Mouse (Mus musculus) thymus, postnatal 10 days (tissue): ENCODE data around the gene Ntan1.
A peak's percentile ranks its signal among the peaks of the same experiment; 100 is the strongest.

ENCODE experiments used
- DNase-seq, 2 experiments: peaks; one replicate each; pipeline ENCODE4 v3.0.0; 2021; ENCODE audit warnings: low spot score in 2 of 2

The Ntan1 gene

GRCm38 (mm10) chr16:13831606-13832005, 13.0 kb downstream of the Ntan1 start:
- DNase-seq: no peak

DNA sequence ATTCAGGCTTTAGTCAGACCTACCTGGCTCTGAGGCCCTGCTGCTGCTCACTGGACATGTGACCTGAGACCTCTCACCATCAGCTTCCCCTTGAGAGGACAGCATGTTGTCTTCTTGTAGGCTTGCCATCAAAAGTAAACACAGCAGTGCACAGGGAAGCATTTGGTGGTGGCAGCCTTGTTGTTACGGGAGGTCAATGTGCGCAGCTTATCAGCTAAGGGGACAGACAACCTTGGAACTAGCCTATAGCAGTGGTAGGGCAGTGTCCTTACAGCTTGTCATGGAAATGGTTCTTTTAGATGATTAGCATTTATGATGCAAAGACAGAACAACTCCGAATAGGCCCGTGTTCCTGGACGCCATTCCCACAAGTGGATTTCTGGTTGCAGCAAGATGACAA, 15.7 kb downstream of the Ntan1 start:
- DNase-seq: no peak

- DNase-seq: no peak
Measured at GRCm38 (mm10) chr16:13840056-13840455, 21.4 kb downstream of the Ntan1 start.

- no peak for DNase-seq
Measured at GRCm38 (mm10) chr16:13840956-13841355, 22.3 kb downstream of the Ntan1 start.

DNA sequence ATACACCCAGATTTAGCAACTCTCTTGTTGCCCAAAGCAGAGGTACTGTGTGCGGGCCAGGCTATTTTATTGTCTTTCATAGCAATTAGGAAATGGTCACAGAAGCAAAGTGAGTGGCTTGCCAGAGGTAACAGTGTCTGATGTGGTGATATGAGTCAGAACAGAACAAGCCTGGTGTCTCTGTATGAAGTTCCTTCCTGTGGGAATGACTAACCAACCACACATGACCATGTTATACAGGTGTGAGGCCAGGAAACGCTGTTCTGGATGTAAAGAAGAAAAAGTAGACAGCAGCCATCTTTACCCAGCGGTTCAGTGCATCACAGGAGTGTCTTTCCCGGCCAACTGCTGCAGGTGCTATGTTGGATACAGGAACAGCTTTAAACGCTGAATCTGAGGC, 26.4 kb downstream of the Ntan1 start:
- no peak for DNase-seq

DNA sequence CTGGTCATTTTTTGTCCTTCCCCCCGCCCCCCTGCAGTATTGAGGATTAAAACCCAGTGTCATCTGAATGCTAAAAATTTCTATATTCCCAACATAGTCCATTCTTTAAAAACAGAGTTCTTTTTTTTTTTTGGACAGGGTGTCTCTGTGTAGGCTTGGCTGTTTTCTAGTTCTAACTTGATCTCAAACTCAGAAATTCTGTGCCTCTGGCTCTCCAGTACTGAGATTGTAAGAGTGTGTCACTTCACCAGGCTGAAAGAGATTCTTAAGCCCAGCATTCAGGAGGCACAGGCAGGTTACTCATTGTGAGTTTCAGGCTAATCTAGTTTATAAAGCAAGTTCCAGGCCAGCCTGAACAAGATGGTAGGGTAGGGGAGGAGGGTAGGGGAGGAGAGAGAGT, 28.0 kb downstream of the Ntan1 start:
- DNase-seq: no peak

- DNase-seq: no peak
Measured at GRCm38 (mm10) chr16:13848310-13848709, 29.7 kb downstream of the Ntan1 start.

DNA sequence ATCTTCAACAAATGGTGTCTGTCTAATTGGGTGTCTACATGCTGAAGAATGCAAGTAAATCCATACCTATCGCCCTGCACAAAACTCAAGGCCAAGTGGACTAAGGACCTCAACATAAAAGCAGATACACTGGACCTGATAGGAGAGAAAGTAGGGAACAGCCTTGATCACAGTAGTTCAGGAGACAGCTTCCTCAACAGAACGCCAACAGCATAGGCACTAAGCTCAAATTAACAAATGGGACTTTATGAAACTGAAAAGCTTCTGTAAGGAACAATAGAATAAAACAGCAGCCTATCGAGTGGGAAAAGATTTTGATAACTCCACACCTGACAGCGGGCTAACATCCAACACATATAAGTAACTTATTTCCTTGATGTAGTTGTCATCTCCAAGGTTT, 32.8 kb downstream of the Ntan1 start:
- no peak for DNase-seq

DNA sequence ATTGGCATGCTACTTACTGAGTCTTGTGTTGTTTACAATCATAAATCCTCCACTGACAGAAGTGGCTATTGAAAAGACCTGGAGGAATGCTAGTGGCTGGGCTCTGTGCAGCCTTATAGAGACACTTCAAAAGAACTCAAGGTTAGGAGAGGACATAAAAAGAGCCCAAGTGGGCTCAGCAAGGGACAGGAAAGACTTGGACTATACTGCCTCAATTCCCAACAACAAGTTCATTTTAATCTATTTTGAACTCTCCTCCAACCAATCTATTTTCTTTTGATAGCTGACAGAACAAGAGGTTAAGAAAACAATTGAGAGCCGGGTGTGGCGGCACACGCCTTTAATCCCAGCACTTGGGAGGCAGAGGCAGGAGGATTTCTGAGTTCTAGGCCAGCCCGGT, 35.2 kb downstream of the Ntan1 start:
- DNase-seq: no peak

- DNase-seq: no peak
Measured at GRCm38 (mm10) chr16:13866076-13866475, 47.4 kb downstream of the Ntan1 start.

DNA sequence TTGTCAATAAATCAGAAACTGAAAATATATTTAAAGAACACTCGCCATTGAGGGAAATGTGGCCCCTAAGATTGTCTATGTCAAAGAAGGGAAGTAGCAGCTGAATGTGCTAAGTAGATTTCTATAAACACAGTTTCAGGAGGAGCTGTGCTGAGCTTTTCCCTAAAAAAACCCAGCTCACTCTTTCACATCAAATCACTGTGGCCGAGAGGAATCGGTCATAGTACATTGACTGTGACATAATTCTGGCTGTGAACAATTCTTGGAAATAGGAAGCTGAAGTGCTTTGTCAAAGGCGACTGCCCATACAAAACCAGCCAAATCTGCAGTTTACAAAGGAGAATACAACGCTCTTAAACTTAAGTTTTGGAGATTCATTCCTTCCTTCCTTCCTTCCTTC, 48.0 kb downstream of the Ntan1 start:
- no peak for DNase-seq

- peak in 1 of 2 experiments; percentile 32 for DNase-seq
Measured at GRCm38 (mm10) chr16:13867406-13867805, 48.8 kb downstream of the Ntan1 start.

DNA sequence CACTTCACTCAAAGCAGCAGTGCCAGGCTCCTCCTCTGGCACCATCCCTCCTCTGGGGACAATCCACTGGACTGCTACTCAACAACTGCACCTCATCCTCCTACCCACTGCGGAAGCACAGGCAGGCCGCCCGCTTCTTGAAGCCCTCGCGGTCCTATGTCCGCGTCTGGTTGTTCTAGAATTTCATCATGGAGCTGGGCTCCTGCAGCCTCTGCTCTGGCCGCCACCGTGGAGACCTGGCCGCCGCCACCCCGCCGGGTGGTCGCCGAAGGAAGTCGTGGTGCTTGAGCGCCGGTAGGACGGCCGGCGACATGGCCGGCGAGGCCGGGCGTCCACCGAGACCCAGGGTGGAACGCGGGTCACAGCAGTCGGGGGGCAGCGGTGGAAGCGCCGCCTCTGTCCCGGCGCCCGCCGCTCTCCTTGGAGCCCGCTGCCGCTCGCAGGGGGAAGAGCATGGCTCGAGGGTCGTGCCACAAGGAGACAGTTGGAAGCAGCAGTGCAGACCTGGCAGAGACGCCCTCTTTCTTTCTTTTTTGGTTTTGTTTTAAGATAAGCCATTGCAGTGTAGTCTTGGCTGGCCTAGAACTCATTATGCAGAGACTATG, 49.4 kb downstream of the Ntan1 start:
- DNase-seq: peak in 1 of 2 experiments; percentile 6

GRCm38 (mm10) chr16:13875483-13875882, 56.8 kb downstream of the Ntan1 start:
- DNase-seq: no peak

DNA sequence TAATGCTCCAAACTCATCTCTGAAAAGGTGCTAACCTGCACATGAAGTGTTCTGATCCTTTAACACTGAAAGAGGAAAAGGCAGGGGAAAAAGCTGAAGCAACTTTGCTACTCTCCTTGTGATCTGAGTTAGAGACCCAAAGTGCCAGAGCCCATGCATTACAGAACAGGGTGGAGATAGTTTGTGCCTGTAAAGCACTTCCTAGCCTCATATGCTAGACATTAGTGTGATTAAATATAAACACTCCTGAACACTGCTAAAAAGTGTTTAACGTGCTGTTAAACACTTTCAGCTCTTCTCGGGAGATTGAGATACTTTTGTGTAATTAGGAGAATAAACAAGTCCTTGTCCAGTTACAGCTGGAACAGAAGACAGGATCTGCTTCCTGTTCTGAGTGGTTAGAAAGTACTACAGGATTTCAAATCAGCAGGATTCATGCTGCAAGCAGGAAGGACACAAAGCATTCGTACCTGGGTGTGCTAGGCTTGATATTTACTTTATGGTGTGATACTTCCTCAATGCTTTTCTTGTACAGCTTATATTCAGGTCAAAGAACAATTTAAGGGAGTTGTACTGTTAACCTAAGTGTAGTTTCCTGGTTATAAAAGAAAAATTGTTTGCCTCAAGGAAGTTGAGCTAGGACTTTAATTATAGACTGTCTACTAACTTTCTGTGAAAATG, 64.6 kb downstream of the Ntan1 start:
- DNase-seq: no peak
